Mouse (Mus musculus): ENCODE data around the gene Hist1h2bl. TPM values are rescaled to one million over a fixed set of nuclear protein-coding genes. Genes with fewer than 3 reads are reported as not detected.
"Not testable (repeated sequence)": the region's sequence is repeated elsewhere in the genome, so short reads cannot be mapped to it uniquely, and the experiment has no call there.

The Hist1h2bl gene
- polyA plus RNA-seq, 1 experiment from 2014 or later = 1.7 TPM

DNA sequence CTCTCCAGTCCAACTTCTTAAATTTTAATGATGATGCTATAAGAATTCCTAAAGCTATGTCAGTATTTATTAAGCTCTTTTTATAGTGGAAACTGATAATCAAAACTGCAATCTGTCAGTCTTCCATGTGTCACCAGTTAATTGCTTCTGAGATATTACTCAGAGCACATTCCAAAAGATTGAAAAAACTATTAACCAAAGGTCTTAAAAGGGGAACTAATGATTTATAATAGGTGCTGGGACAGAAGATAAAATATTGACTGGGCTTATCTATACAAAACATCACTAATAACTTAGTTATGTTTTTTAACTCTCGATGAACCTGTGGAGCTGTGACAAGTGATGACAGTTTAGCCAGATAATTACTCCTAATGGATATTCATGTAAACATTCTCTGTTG is 29.1 kb upstream of the Hist1h2bl start:
- Histone ChIP-seq H3K9me3 (no peaks in the 10 kb centered on the region), H3K4me3 (no peak overlapping the region), H3K27ac (no peak overlapping the region), H3K4me1 (peaks cover 9% of the 10 kb centered on the region), H3K36me3 (no peaks in the 10 kb centered on the region), H3K27me3 (replicated peaks) (no peaks in the 10 kb centered on the region), H3K9ac (no peak overlapping the region), H3K4me2 (replicated peaks) (no peak overlapping the region)
- 98% methylated on average over 1 of the region's 1 CpGs for WGBS
- no peak for ATAC-seq (ENCODE audit: low FRiP score, low read depth)

DNA sequence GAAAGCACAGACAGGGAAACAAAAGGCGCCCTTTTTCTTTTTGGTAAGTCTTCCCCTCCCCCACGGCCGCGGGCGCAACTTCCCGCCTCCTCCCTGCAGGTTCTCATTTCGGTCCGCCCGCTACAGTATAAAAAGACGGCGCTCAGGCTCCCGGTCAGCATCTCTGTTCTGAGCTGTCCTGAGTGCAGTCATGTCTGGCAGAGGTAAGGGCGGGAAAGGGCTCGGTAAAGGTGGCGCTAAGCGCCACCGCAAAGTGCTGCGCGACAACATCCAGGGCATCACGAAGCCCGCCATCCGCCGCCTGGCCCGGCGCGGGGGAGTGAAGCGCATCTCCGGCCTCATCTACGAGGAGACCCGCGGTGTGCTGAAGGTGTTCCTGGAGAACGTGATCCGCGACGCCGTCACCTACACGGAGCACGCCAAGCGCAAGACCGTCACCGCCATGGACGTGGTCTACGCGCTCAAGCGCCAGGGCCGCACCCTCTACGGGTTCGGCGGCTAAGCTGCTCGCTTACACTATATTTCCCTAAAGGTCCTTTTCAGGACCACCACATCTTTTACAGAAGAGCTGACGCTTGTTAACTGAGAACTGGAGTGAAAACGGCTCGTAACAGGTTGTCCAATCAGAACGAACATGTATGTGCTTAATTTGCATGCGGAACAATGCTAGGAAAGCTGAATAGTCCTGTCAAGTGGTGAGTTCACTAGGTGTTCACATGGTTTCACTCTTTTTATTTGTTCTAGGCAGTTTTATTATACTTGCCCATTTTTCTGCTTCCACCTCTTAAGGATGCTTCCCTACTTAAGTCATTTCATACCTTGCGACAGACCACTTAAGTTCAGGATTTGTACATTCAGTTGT is 19.2 kb upstream of the Hist1h2bl start, which contains the start of gene Hist1h4j:
Hist1h4j (plus strand) TSS at position 159 of the 862 bp plus-strand sequence.
- H3K27ac ChIP-seq = peak within 1 kb of the TSS; percentile 90
- not testable (repeated sequence) for H3K36me3 ChIP-seq; H3K4me1 ChIP-seq; H3K9me3 ChIP-seq; H3K27me3 ChIP-seq (replicated peaks)
- peak; percentile 92 for ATAC-seq (ENCODE audit: low FRiP score, low read depth)
- peak within 1 kb of the TSS; percentile 40 for H3K4me3 ChIP-seq
- peak within 1 kb of the TSS; percentile 57 for H3K9ac ChIP-seq
- under 1% methylated on average over 44 of the region's 56 CpGs for WGBS
- H3K4me2 ChIP-seq (replicated peaks) = peak within 1 kb of the TSS; percentile 63

DNA sequence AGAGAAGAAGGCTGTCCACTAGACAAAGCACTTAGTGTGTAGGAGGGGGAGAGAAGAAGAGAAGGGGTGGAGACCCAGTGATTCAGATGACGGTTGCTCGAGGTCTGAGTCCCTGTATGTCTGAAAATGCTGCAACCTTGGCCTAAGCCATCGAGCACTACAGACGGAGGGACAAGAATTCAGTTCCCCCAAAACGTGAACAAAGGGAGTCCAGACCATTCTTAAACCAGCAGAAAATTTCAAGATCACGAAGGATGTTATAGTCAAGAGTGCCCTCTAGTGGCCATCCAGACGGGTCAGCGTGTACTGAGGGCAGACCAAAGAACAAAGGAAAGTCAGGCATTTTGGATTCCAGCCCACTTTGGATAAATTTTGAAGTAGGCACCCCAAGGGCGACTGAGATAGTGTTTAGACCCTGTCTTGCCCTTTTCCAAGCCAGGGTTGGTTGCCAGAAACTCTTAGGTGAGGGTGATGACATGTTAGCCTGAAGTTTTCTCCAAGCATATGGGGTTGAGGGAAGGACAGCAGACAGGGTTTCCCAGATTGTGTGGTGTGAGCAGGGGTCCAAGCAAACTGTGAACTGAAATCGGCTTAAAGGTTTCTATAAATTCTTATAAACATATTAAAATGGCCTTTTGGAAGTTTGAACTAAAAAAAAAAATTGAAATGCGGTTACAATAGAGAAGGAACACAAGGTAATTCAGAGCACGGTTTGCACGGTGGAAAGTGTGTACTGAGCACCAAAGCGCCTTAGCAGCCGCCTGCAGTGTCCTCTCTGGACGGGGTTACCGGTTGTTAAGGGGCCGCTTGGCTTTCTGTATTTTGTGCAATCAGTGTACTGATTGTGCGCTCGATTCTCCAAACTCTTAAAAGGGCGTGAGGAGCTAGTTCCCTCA is 18.3 kb upstream of the Hist1h2bl start:
- Histone ChIP-seq H3K27me3 (replicated peaks) (no peaks in the 10 kb centered on the region), H3K9me3 (no peaks in the 10 kb centered on the region), H3K4me3 (peak overlapping the region; percentile 40), H3K9ac (peak overlapping the region; percentile 57), H3K4me2 (replicated peaks) (peak overlapping the region; percentile 63), H3K27ac (peak overlapping the region; percentile 90), H3K36me3 (no peaks in the 10 kb centered on the region), H3K4me1 (peaks cover 6% of the 10 kb centered on the region)
- WGBS = under 1% methylated on average over 21 of the region's 21 CpGs
- peak; percentile 85 for ATAC-seq (ENCODE audit: low FRiP score, low read depth)

DNA sequence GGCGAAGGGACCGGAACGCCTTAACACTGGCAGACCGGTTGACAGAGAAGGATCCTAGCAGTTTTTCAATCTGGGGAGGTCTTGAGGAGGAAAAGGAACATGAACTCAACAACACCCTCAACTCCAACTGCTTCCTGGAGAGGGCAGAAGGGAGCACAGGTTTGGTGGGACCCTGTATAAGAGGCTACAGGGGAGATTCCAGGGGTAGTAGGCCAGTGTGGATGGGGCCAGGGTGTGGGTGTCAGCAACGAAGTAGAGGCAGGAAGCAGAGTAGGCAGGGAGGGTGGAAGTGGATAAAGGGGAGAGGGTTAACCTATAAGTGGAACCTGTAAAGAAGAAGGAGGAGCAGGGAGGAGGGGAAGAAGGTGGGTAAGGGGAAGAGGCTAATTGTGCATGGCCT is 17.5 kb upstream of the Hist1h2bl start:
- WGBS = 61% methylated on average over 5 of the region's 5 CpGs
- H3K4me1 ChIP-seq = peaks cover 6% of the 10 kb centered on the region
- no peak overlapping the region for H3K9ac ChIP-seq
- H3K4me2 ChIP-seq (replicated peaks) = peak overlapping the region; percentile 63; the same call in 1 of the 2 replicates
- H3K27ac ChIP-seq = peak overlapping the region; percentile 90
- H3K36me3 ChIP-seq = no peaks in the 10 kb centered on the region
- no peaks in the 10 kb centered on the region for H3K27me3 ChIP-seq (replicated peaks)
- peak; percentile 15; the same call in 1 of the 2 replicates for ATAC-seq (ENCODE audit: low FRiP score, low read depth)
- no peaks in the 10 kb centered on the region for H3K9me3 ChIP-seq
- H3K4me3 ChIP-seq = no peak overlapping the region

DNA sequence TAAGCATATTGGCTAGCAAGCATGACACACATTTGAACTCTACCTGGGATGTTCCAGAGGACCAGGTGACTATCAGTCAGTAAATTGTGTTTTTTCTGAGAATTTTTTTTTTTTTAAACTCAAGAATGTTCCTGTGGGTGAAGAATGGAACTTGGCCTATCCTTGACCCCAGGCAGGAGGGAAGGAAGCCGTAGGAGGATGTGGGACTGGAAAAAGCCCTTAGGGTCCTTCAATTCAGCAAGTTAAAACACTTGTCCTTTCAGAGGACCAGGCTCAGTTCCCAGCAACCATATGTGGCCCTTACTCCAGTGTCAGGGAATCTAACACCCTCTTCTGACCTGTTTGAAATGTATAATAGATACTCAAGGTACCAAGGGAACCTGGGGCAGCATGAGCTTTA is 13.6 kb upstream of the Hist1h2bl start:
- H3K36me3 ChIP-seq = no peaks in the 10 kb centered on the region
- ATAC-seq (ENCODE audit: low FRiP score, low read depth) = no peak
- H3K9me3 ChIP-seq = no peaks in the 10 kb centered on the region
- 47% methylated on average over 1 of the region's 1 CpGs for WGBS
- no peak overlapping the region for H3K4me3 ChIP-seq
- no peak overlapping the region for H3K4me2 ChIP-seq (replicated peaks)
- H3K9ac ChIP-seq = no peak overlapping the region
- H3K27ac ChIP-seq = no peak overlapping the region
- H3K27me3 ChIP-seq (replicated peaks) = no peaks in the 10 kb centered on the region
- H3K4me1 ChIP-seq = peaks cover 10% of the 10 kb centered on the region

DNA sequence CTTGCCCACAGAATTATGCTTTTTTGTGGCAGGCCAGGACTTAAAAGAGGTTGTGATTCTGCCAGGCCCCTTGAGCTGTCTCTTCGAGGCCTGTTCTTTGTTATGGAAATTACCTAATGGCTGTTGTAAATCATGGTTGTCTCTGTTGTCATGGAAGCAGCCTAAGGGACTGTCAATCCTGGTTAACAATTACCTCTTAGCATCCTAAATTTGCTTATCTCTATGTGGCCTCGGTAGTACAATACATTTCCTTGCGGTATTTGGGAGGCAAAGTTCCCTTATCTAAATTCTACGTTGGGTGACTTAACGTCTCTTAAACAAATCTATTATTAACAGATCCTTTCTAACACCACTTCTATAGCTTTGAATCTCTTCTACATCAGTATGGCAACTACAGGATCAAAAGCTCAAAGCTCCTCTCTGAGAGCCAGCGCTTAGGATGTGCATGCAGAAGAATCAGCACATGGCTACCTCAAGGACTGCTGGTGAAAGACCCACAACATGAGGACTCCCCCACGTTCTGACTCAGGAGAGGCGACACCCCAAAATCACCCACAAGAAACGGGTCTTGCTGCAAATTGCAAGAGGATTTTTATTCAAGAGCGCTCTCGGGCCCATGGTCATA is 12.1 kb upstream of the Hist1h2bl start:
- Histone ChIP-seq H3K4me1 (0 out of 2 replicates have a peak, but pooled peaks cover 7% of the 10 kb centered on the region), H3K27me3 (replicated peaks) (no peaks in the 10 kb centered on the region), H3K4me2 (replicated peaks) (no peak overlapping the region), H3K36me3 (no peaks in the 10 kb centered on the region), H3K9me3 (no peaks in the 10 kb centered on the region), H3K9ac (no peak overlapping the region), H3K4me3 (no peak overlapping the region), H3K27ac (no peak overlapping the region)
- ATAC-seq (ENCODE audit: low FRiP score, low read depth) = peak; percentile 65
- WGBS = 17% methylated on average over 11 of the region's 11 CpGs

DNA sequence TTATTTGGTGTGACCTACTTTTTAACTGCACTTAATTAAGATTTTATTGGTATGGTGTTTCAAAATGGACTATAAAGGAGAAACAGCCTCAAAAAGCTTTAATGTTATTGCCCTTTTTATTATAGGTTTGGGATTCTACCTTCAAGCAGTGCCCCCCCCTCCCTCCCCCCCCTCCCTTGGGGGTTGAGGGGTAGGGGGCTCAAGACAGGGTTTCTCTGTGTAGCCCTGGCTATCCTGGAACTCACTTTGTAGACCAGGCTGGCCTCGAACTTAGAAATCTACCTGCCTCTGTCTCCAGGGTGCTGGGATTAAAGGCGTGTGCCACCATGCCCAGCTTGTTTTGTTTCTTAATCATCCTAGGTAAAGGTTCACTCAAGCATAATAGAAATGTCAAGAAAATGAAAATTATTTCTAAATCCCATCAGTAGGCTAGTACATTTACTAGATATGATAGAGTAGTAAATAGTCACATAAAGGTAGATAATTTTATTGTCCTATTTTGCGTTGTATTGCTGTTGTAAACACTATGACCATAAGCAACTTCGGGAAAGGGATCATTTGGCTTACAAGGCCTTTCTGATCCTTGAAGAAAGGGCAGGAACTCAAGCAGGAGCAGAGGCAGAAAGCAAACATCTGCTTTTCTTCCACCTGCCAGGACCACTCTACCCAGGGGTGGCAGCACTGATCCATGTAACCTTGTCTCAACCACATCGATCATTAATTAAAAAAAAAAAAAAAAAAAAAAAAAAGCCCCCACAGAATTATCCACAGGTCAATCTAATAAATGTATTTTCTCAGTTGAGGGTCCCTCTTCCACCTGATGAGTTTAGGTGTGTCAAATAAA is 7.3 kb upstream of the Hist1h2bl start:
- no peak for ATAC-seq (ENCODE audit: low FRiP score, low read depth)
- no peak overlapping the region for H3K4me3 ChIP-seq
- H3K9ac ChIP-seq = no peak overlapping the region
- H3K4me1 ChIP-seq = peaks cover 17% of the 10 kb centered on the region
- H3K9me3 ChIP-seq = no peaks in the 10 kb centered on the region
- no peaks in the 10 kb centered on the region for H3K36me3 ChIP-seq
- 27% methylated on average over 5 of the region's 5 CpGs for WGBS
- no peaks in the 10 kb centered on the region for H3K27me3 ChIP-seq (replicated peaks)
- peak overlapping the region; percentile 60 for H3K4me2 ChIP-seq (replicated peaks)
- no peak overlapping the region for H3K27ac ChIP-seq

DNA sequence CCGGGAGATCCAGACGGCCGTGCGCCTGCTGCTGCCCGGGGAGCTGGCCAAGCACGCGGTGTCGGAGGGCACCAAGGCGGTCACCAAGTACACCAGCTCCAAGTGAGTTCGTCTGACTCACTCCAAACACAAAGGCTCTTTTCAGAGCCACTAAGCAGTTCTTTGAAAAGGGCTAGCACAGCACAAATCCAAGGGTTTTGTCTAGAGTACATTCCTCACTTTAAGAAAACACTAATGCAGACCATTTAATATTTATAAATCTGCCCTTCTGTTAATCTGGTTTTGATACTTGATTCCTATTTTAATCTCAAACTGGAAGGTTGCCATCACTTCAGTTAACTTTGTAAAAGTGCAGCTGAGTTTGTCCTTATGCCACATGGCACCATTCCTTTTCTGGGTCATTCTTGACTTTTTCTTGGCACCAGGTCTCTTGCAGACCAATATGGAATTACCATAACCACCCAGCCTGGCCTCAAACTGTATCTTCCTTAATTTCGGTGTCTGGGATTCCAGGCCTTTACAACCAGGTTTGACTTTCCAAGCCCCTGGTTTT is 6.5 kb upstream of the Hist1h2bl start:
- WGBS = 3% methylated on average over 11 of the region's 11 CpGs
- peak overlapping the region; percentile 57; the same call in 1 of the 2 replicates for H3K27ac ChIP-seq
- peak; percentile 38 for ATAC-seq (ENCODE audit: low FRiP score, low read depth)
- no peaks in the 10 kb centered on the region for H3K27me3 ChIP-seq (replicated peaks)
- H3K9me3 ChIP-seq = no peaks in the 10 kb centered on the region
- peak overlapping the region; percentile 32 for H3K4me3 ChIP-seq
- peaks cover 13% of the 10 kb centered on the region for H3K4me1 ChIP-seq
- H3K36me3 ChIP-seq = no peaks in the 10 kb centered on the region
- peak overlapping the region; percentile 60 for H3K4me2 ChIP-seq (replicated peaks)
- H3K9ac ChIP-seq = peak overlapping the region; percentile 54

DNA sequence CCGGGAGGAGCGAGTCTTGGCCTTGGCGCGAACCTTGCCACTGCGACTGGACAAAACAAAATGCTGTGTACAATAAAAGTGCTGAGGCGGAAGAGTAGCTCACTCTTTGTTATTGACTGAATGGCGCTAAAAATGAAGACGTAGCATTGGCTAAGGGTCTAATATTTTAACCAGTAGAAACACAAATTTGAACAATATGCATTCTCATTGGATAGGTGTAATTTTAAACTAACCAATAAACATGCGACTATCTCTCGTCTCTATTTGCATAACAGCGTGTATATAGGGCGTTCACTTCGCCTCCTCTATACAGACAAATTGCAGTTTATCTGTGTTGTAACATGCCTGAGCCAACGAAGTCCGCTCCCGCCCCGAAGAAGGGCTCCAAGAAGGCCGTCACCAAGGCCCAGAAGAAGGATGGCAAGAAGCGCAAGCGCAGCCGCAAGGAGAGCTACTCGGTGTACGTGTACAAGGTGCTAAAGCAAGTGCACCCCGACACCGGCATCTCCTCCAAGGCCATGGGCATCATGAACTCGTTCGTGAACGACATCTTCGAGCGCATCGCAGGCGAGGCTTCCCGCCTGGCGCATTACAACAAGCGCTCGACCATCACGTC is 5.9 kb upstream of the Hist1h2bl start, which contains the start of gene Hist1h2bm:
Hist1h2bm (plus strand) TSS at position 288 of the 616 bp plus-strand sequence.
- H3K4me2 ChIP-seq (replicated peaks) = peak within 1 kb of the TSS; percentile 60
- not testable (repeated sequence) for H3K27me3 ChIP-seq (replicated peaks); H3K9me3 ChIP-seq; H3K36me3 ChIP-seq
- WGBS = under 1% methylated on average over 37 of the region's 37 CpGs
- peaks cover 13% of the 10 kb centered on the region for H3K4me1 ChIP-seq
- peak within 1 kb of the TSS; percentile 57; the same call in 1 of the 2 replicates for H3K27ac ChIP-seq
- peak; percentile 96 for ATAC-seq (ENCODE audit: low FRiP score, low read depth)
- peak within 1 kb of the TSS; percentile 54 for H3K9ac ChIP-seq
- H3K4me3 ChIP-seq = peak within 1 kb of the TSS; percentile 36

DNA sequence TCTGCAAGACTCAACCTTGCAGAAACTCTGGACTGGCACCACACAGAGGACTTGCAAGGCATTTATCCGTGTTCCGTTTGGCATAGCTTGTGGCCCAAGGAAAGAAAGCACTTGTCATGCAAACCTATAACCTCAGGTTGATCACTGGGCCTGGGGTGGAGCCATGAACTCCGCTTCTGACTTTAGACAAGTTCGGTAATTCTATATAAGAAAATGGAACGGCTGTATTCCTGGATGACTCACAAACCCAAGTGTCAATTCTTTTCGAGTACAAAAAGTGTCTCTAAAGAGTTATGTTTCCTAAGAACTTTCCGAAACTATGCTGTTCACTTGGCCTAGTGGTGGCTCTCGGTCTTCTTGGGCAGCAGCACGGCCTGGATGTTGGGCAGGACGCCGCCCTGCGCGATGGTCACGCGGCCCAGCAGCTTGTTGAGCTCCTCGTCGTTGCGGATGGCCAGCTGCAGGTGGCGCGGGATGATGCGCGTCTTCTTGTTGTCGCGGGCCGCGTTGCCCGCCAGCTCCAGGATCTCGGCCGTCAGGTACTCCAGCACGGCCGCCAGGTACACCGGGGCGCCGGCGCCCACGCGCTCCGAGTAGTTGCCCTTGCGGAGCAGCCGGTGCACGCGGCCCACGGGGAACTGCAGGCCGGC is 5.3 kb upstream of the Hist1h2bl start:
- H3K27ac ChIP-seq; H3K36me3 ChIP-seq; H3K9me3 ChIP-seq; H3K27me3 ChIP-seq (replicated peaks): not testable (repeated sequence)
- 1% methylated on average over 24 of the region's 44 CpGs for WGBS
- Histone ChIP-seq H3K4me1 (peaks cover 13% of the 10 kb centered on the region), H3K9ac (peak overlapping the region; percentile 49), H3K4me2 (replicated peaks) (peak overlapping the region; percentile 60), H3K4me3 (peak overlapping the region; percentile 36)
- ATAC-seq (ENCODE audit: low FRiP score, low read depth) = peak; percentile 15

Measured in neural tube, embryonic 12.5 days (tissue).